Mouse (Mus musculus) liver, embryonic 14.5 days (tissue): ENCODE measurements around the gene Rmi2. TPM values are rescaled to one million over a fixed set of nuclear protein-coding genes. Genes with fewer than 3 reads are reported as not detected.

Experiments
- ATAC-seq: fragments of 200-750 bp; cut with Nextera tagmentation; 2 replicates; pipeline ENCODE4 v1.8.0; 2017; ENCODE audit warnings: moderate number of reproducible peaks, mild to moderate bottlenecking, moderate library complexity; ENCODE audit not compliant: insufficient read depth
- DNase-seq, 3 experiments: peaks; one replicate each; pipeline ENCODE4 v3.0.0-alpha.2; 2012 to 2013; ENCODE audit warnings: low read depth in 3 of 3, low spot score in 3 of 3
- H3K27ac ChIP-seq: fragments of 300-500 bp; sonication (generic); 2 replicates; pipeline ENCODE4 v1.5.1; 2014; ENCODE audit warnings: moderate library complexity, mild to moderate bottlenecking, control low read depth, inconsistent platforms
- H3K27me3 ChIP-seq: fragments of 300-500 bp; sonication (generic); 2 replicates; pipeline ENCODE4 v1.6.1; 2014; ENCODE audit warnings: mild to moderate bottlenecking, low read length, moderate library complexity; ENCODE audit not compliant: control insufficient read depth, insufficient read depth
- H3K36me3 ChIP-seq: fragments of 300-500 bp; sonication (generic); replicated peaks from 2 replicates; pipeline ENCODE4 v1.6.1; 2014; ENCODE audit warnings: low read depth; ENCODE audit not compliant: control insufficient read depth, insufficient read depth
- H3K4me1 ChIP-seq, 2 experiments: fragments of 200-500 bp in 1 of 2; fragments of 300-500 bp in 1 of 2; sonication (generic) in 1 of 2; replicated peaks; 2 replicates each; pipeline ENCODE4 v1.6.1; 2012 to 2014; ENCODE audit warnings: antibody characterized with exemption in 1 of 2, inconsistent platforms in 1 of 2, low read length in 1 of 2; ENCODE audit not compliant: control insufficient read depth in 2 of 2, insufficient read depth in 2 of 2
- H3K4me2 ChIP-seq: fragments of 300-500 bp; sonication (generic); 2 replicates; pipeline ENCODE4 v1.6.1; 2014; ENCODE audit warnings: low read depth, mild to moderate bottlenecking, control low read depth, moderate library complexity
- H3K4me3 ChIP-seq, 2 experiments: fragments of 200-500 bp in 1 of 2; fragments of 300-500 bp in 1 of 2; sonication (generic) in 1 of 2; 2 replicates each; pipeline ENCODE4 v1.5.1; 2012 to 2014; ENCODE audit warnings: low read depth in 2 of 2, low read length in 2 of 2, mild to moderate bottlenecking in 2 of 2, control low read depth in 1 of 2, inconsistent platforms in 1 of 2, moderate library complexity in 1 of 2; ENCODE audit not compliant: insufficient read depth in 1 of 2
- H3K9ac ChIP-seq: fragments of 300-500 bp; sonication (generic); replicated peaks from 2 replicates; pipeline ENCODE4 v1.6.1; 2014; ENCODE audit warnings: mild to moderate bottlenecking, control low read depth, moderate library complexity
- H3K9me3 ChIP-seq: fragments of 300-500 bp; sonication (generic); 2 replicates; pipeline ENCODE4 v1.6.1; 2016; ENCODE audit warnings: low read length, mixed read lengths; ENCODE audit not compliant: control insufficient read depth
- CTCF ChIP-seq: IDR thresholded peaks from 2 replicates; pipeline ENCODE4 v1.5.1; 2016; ENCODE audit warnings: antibody characterized with exemption, low read depth, control low read depth
- EP300 ChIP-seq: IDR thresholded peaks from 2 replicates; pipeline ENCODE4 v1.6.1; 2016; ENCODE audit warnings: antibody characterized with exemption, low read depth
- WGBS: fragments of 180-500 bp; shearing (Covaris S2); extraction: QIAGEN DNeasy Blood & Tissue Kit; methylation state at CpG from one replicate; pipeline ENCODE4 v1.1.7; 2014; ENCODE audit not compliant: insufficient replicate concordance; 5-methylcytosine and 5-hydroxymethylcytosine counted together
- polyA plus RNA-seq, 2 experiments: library from polyadenylated mRNA; depleted of rRNA in 1 of 2; stranded (reverse) in 1 of 2; unstranded in 1 of 2; fragments of >200 nt; fragmentation: Nextera tagmentation in 1 of 2; extraction: Ambion mirVana in 1 of 2; gene quantifications; 2 replicates each; pipeline versions ENCODE4 v1.2.1 to v1.2.3; 2012 to 2014

Rmi2 gene
- polyA plus RNA-seq, 2 experiments: 1.3 to 2.9 TPM

DNA sequence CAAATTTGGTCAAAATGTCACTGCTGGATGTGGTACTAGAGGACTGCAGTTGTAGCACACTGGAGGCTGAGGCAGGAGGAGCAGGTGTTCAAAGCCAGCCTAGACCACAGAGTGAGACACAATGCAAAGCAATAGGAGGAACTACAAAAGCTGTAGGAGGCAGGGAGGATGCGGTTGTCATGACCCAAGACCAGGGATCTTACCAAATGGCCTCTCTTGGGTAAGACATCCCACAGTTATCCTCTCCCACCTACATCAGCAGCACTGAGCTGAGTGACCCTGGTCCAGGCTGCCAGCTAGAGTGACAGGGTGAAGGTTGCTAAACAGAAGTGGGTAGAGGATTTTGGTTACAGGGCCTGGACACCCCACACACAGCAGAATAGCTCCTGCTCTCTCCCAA, 92.2 kb downstream of the Rmi2 start:
- Histone ChIP-seq H3K9ac (no peak overlapping the region), H3K4me2 (no peak overlapping the region), H3K9me3 (no peaks in the 10 kb centered on the region), H3K4me3 (no peak overlapping the region), H3K27me3 (no peaks in the 10 kb centered on the region), H3K27ac (no peak overlapping the region), H3K36me3 (no peaks in the 10 kb centered on the region), H3K4me1 (no peaks in the 10 kb centered on the region)
- 69% methylated on average over 1 of the region's 1 CpGs for WGBS
- ATAC-seq (no peak), DNase-seq (no peak)
- TF ChIP-seq CTCF (no peak), EP300 (no peak)

DNA sequence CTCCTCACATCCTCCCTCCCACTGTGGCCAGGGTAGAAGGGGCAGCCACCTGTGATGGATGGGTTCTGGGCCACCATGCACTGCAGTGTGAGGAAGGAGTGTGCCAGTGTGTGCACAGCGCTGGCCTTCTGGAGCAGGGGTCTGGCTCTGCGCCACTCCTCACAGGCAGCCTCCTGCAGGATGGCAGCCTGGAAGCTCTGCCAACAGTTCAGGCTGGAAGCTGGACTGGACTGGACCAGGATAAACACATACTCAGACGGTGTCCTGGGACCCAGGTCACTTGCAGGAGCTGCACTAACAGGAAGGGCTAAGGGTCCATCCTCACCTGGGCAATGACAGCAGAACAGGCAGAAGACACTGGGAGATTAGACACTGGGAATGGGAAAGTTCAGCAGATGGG, 98.5 kb downstream of the Rmi2 start:
- no peak for TF ChIP-seq EP300
- no peak for TF ChIP-seq CTCF
- ATAC-seq (no peak), DNase-seq (no peak)
- Histone ChIP-seq H3K4me2 (no peak overlapping the region), H3K36me3 (no peaks in the 10 kb centered on the region), H3K4me1 (no peaks in the 10 kb centered on the region), H3K27me3 (no peaks in the 10 kb centered on the region), H3K27ac (no peak overlapping the region), H3K9ac (no peak overlapping the region), H3K4me3 (no peak overlapping the region), H3K9me3 (no peaks in the 10 kb centered on the region)
- WGBS: 60% methylated on average over 3 of the region's 3 CpGs

DNA sequence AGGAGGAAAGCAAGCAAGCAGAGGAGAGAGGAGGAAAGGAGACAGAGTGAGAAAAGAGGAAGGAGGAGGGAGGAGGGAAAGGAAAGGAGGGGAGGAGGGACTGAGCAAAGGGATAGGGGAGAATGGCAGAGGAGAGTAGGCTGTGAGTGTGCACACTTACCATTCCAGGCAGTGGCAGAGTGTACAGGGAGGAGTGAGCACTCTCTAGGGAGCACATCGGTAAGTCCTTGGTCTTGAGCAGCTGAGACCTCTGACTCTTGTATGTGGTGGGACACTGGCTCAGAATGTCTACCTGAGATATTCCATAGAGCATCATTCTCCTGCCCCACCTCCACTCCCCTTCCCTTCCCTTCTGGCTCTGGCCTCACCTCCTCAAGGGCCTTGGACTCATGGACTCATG, 99.2 kb downstream of the Rmi2 start:
- 53% methylated on average over 1 of the region's 1 CpGs for WGBS
- TF ChIP-seq CTCF (0 out of 2 replicates have a peak, but pooled peaks have one; percentile 8), EP300 (no peak)
- Histone ChIP-seq H3K4me3 (no peak overlapping the region), H3K9me3 (no peaks in the 10 kb centered on the region), H3K36me3 (no peaks in the 10 kb centered on the region), H3K4me1 (no peaks in the 10 kb centered on the region), H3K27ac (no peak overlapping the region), H3K4me2 (no peak overlapping the region), H3K27me3 (no peaks in the 10 kb centered on the region), H3K9ac (no peak overlapping the region)
- ATAC-seq: no peak
- DNase-seq: no peak

DNA sequence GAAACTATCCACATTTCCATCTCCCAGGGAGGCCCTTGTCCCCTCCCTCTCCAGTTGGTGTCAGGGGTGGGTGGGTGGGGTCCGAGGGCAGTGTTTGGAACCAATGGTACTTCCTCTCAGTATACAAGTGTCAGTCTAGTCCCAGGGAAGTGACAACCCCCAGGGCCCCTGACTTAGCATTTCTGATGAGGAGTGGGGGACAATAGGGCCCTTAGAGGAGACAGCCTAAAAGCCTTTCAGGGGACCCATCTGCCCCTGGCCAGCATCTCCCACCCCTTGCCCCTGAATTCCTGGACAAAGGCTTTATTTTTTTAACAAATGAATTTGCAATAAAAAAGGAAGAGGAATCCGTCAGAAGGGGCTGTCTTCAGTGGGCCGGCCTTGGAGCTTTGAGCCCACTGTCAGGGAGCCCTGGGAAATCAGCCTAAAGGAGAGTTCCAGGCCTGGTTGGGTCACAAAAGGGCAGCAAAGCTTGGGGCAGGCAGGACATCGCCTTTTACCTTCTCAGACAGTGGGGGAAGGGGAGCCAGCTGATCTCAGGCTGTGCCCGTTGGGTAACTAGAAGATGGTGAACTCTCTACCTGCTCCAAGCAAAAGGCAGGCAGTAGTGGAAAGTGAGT, 102.0 kb downstream of the Rmi2 start:
- no peaks in the 10 kb centered on the region for H3K27me3 ChIP-seq
- H3K9me3 ChIP-seq: no peaks in the 10 kb centered on the region
- DNase-seq (no peak), ATAC-seq (no peak)
- TF ChIP-seq EP300 (no peak), CTCF (no peak)
- no peak overlapping the region for H3K4me2 ChIP-seq
- no peak overlapping the region for H3K9ac ChIP-seq
- no peak overlapping the region for H3K4me3 ChIP-seq
- WGBS: 41% methylated on average over 5 of the region's 5 CpGs
- no peaks in the 10 kb centered on the region for H3K36me3 ChIP-seq
- H3K4me1 ChIP-seq: no peaks in the 10 kb centered on the region
- no peak overlapping the region for H3K27ac ChIP-seq

DNA sequence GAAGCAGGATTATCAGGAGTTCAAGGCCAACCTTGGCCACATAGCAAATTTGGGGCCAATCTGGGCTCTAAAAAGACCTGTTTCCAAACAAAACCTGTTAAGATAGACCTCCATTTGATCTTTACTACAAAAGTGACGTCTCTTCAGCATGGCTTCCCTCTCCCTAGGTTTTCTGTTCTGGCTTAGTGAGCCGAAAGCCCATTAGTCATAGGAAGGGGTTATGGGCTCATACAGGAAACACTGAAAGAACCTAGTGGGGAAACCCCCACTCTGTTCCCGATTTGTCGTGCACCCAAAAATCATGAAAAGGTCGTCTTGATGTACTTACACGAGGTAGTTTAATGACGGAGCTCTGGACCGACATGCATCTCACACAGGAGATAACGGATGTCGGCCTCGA, 102.6 kb downstream of the Rmi2 start:
- 55% methylated on average over 11 of the region's 11 CpGs for WGBS
- no peaks in the 10 kb centered on the region for H3K4me1 ChIP-seq
- TF ChIP-seq CTCF (no peak), EP300 (no peak)
- H3K36me3 ChIP-seq: no peaks in the 10 kb centered on the region
- H3K9ac ChIP-seq: no peak overlapping the region
- ATAC-seq: no peak
- H3K4me2 ChIP-seq: no peak overlapping the region
- no peaks in the 10 kb centered on the region for H3K27me3 ChIP-seq
- no peak overlapping the region for H3K27ac ChIP-seq
- no peak for DNase-seq
- no peak overlapping the region for H3K4me3 ChIP-seq
- no peaks in the 10 kb centered on the region for H3K9me3 ChIP-seq
